Mouse (Mus musculus) stomach, postnatal 0 days (tissue): ENCODE data around the gene Syt2.

Experiments
- CTCF ChIP-seq: IDR thresholded peaks from 2 replicates; pipeline ENCODE4 v1.5.1; 2016; ENCODE audit warnings: antibody characterized with exemption, low read depth, mild to moderate bottlenecking, moderate library complexity
- EP300 ChIP-seq: optimal IDR thresholded peaks from 2 replicates; pipeline ENCODE3; 2016; ENCODE audit warnings: antibody characterized with exemption

GRCm38 (mm10) chr1:134653603-134654257 is 7.3 kb downstream of the Syt2 start:
- no peak for TF ChIP-seq CTCF
- no peak for TF ChIP-seq EP300
